Mouse (Mus musculus) induced T-regulatory cell, adult 2 months (primary cell): ENCODE data around the gene Hes2.

Experiments used
- DNase-seq: peaks from one replicate; pipeline ENCODE4 v3.0.0-alpha.2; 2012; ENCODE audit warnings: low read depth

Gene Hes2

GRCm38 (mm10) chr4:152185510-152186204 is 27.0 kb downstream of the Hes2 start:
- peak; percentile 85 for DNase-seq

- DNase-seq = peak; percentile 77
Observed at GRCm38 (mm10) chr4:152186205-152187082, 27.8 kb downstream of the Hes2 start.

- DNase-seq = peak; percentile 56
Observed at GRCm38 (mm10) chr4:152187142-152187541, 28.5 kb downstream of the Hes2 start.

GRCm38 (mm10) chr4:152188651-152189050 is 30.0 kb downstream of the Hes2 start:
- DNase-seq = peak; percentile 76

GRCm38 (mm10) chr4:152189071-152189470 is 30.4 kb downstream of the Hes2 start:
- peak; percentile 65 for DNase-seq

- DNase-seq = peak; percentile 65
Observed at GRCm38 (mm10) chr4:152189691-152190090, 31.0 kb downstream of the Hes2 start.

GRCm38 (mm10) chr4:152190096-152190653 is 31.5 kb downstream of the Hes2 start:
- peak; percentile 39 for DNase-seq

GRCm38 (mm10) chr4:152190701-152191100 is 32.0 kb downstream of the Hes2 start:
- DNase-seq = peak; percentile 40

- no peak for DNase-seq
Observed at GRCm38 (mm10) chr4:152192569-152192968, 33.9 kb downstream of the Hes2 start.

- peak; percentile 28 for DNase-seq
Observed at GRCm38 (mm10) chr4:152194476-152195175, 36.0 kb downstream of the Hes2 start.

GRCm38 (mm10) chr4:152196276-152196675 is 37.6 kb downstream of the Hes2 start:
- DNase-seq = peak; percentile 56

GRCm38 (mm10) chr4:152197545-152197944 is 38.9 kb downstream of the Hes2 start:
- peak; percentile 86 for DNase-seq

- peak; percentile 55 for DNase-seq
Observed at GRCm38 (mm10) chr4:152199617-152200016, 41.0 kb downstream of the Hes2 start.

- peak; percentile 63 for DNase-seq
Observed at GRCm38 (mm10) chr4:152201492-152201891, 42.8 kb downstream of the Hes2 start.

- DNase-seq = no peak
Observed at GRCm38 (mm10) chr4:152202418-152202817, 43.8 kb downstream of the Hes2 start.

GRCm38 (mm10) chr4:152202905-152203304 is 44.2 kb downstream of the Hes2 start:
- DNase-seq = peak; percentile 48

GRCm38 (mm10) chr4:152204663-152205062 is 46.0 kb downstream of the Hes2 start:
- peak; percentile 21 for DNase-seq

- no peak for DNase-seq
Observed at GRCm38 (mm10) chr4:152206199-152206598, 47.5 kb downstream of the Hes2 start.

GRCm38 (mm10) chr4:152209623-152210022 is 51.0 kb downstream of the Hes2 start:
- DNase-seq = no peak
